Mouse (Mus musculus): ENCODE results near the gene Axin2. TPM values are rescaled to one million over a fixed set of nuclear protein-coding genes. Genes with fewer than 3 reads are reported as not detected.
"Not testable (repeated sequence)": the region's sequence is repeated elsewhere in the genome, so short reads cannot be mapped to it uniquely, and the experiment has no call there.

Axin2 gene
- 10 to 100 TPM; 30.6 to 31.6 TPM for total RNA-seq (2021)

GRCm38 (mm10) chr11:108920158-108920635 is at the start of gene Axin2:
Gene Axin2, plus strand, starts transcription at chr11:108920349.
- DNase-seq (ENCODE audit: extremely low spot score in 1 of 2, low spot score in 2 of 2): peak; percentile 85 to 96
- intact Hi-C loops (cut with DNase I): loop anchor here (5.0 kb wide), 2 partner anchors 143 to 473 kb away; no protein-coding TSS in a partner anchor

DNA sequence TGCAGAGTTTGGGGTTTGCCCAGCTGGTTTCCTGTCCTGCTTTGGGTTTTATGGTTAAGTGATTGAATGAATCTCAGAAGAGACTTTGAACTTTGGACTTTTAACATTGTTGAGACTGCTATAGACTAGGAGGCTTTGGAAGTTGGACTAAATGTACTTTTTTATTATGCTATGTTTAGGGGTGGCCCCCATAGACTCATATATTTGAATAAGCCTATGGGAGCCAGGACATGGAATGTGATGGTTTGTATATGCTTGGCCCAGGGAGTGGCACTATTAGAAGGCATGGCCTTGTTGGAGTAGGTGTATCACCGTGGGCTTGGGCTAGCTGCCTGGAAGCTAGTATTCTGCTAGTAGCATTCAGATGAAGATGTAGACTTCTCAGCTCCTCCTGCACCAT is 48.9 kb upstream of the Axin2 start:
- DNase-seq (ENCODE audit: extremely low spot score in 1 of 2, low spot score in 2 of 2); intact Hi-C loops (cut with DNase I): not testable (repeated sequence)

- no peak for DNase-seq (ENCODE audit: extremely low spot score in 1 of 2, low spot score in 2 of 2)
- intact Hi-C loops (cut with DNase I): no loop called here
These were observed 48.4 kb upstream of the Axin2 start for GRCm38 (mm10) chr11:108871748-108872147.

GRCm38 (mm10) chr11:108876633-108877205 is 43.4 kb upstream of the Axin2 start:
- intact Hi-C loops (cut with DNase I): no loop called here
- no peak for DNase-seq (ENCODE audit: extremely low spot score in 1 of 2, low spot score in 2 of 2)

GRCm38 (mm10) chr11:108877520-108877919 is 42.6 kb upstream of the Axin2 start:
- DNase-seq (ENCODE audit: extremely low spot score in 1 of 2, low spot score in 2 of 2): no peak
- intact Hi-C loops (cut with DNase I): no loop called here

- intact Hi-C loops (cut with DNase I): no loop called here
These were observed 39.6 kb upstream of the Axin2 start for GRCm38 (mm10) chr11:108880546-108880945.

GRCm38 (mm10) chr11:108881662-108882061 is 38.5 kb upstream of the Axin2 start:
- DNase-seq (ENCODE audit: extremely low spot score in 1 of 2, low spot score in 2 of 2): no peak
- intact Hi-C loops (cut with DNase I): no loop called here

More at GRCm38 (mm10) chr11:108880546-108880945, 39.6 kb upstream of the Axin2 start:
- DNase-seq (ENCODE audit: extremely low spot score in 1 of 2, low spot score in 2 of 2): no peak

DNA sequence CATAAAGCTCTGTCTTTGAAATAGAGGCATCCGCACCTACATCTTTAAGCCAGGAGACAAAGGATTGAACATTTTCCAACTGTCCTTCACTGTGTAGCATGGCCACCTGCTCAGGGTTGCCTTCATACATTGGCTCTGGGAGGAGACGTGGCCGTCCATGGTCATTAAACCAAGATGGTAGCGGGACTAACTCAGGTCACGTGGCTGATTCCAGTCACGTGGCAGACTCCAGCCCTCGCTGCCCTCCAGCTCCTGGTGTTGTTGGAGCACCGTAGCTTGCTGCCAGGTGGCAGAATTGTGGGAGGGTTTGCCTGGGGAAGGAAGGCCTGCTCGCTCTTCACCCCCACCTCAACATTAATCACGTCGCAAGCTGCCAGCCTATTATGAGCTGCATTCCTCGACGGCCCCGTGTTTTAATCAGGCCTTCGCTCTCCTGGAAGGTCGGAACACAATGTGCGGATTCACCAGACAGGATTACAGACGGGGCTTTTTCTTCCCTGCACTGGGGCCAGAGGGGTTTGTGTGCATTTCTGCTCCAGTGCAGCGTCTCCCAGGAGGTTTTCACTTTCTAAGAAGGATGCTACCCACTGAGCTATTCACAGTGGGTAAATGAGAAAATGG is 34.8 kb upstream of the Axin2 start:
- intact Hi-C loops (cut with DNase I): no loop called here
- no peak for DNase-seq (ENCODE audit: extremely low spot score in 1 of 2, low spot score in 2 of 2)

GRCm38 (mm10) chr11:108886060-108886459 is 34.1 kb upstream of the Axin2 start:
- intact Hi-C loops (cut with DNase I): no loop called here
- DNase-seq (ENCODE audit: extremely low spot score in 1 of 2, low spot score in 2 of 2): no peak

DNA sequence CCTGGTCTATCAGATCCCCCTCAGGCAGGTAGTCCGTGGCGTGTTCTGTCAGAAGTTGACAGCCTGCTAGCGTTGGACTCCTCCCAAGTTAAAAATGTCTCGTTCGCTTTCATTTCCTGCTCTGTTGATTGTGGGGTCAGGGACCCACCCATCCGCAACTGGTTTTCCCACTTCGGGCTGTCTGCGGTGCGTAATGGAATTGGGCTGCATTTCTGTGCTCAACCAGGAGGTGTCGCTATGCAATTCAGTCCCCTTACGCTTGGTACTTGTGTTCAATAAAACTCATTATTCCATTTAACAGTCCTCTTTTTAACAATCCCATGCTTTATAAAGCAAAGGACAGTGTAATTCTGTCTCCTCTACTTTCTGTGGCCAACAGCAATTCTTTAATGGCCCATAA is 31.0 kb upstream of the Axin2 start:
- intact Hi-C loops (cut with DNase I): no loop called here
- peak in 1 of 2 experiments; percentile 40 for DNase-seq (ENCODE audit: extremely low spot score in 1 of 2, low spot score in 2 of 2)

DNA sequence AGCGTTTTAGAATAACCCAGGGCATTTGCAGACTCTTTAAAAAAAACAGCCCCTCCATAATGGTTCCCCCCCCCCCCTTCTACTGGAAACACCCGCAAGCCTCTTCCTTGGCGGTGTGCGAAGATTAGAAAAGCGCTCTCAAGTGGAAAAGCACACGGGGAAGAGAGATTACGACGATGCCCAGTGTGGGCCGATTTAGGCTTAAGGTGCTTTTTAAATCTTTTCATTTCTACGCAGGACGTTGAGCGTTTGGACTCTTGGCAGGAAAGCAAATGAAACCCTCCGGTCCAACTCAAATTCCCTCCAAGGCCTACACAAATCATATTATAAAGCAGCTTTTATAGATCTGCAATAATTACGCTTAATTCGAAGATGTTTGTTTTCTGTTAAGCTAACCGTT is 29.6 kb upstream of the Axin2 start:
- intact Hi-C loops (cut with DNase I): no loop called here
- no peak for DNase-seq (ENCODE audit: extremely low spot score in 1 of 2, low spot score in 2 of 2)

DNA sequence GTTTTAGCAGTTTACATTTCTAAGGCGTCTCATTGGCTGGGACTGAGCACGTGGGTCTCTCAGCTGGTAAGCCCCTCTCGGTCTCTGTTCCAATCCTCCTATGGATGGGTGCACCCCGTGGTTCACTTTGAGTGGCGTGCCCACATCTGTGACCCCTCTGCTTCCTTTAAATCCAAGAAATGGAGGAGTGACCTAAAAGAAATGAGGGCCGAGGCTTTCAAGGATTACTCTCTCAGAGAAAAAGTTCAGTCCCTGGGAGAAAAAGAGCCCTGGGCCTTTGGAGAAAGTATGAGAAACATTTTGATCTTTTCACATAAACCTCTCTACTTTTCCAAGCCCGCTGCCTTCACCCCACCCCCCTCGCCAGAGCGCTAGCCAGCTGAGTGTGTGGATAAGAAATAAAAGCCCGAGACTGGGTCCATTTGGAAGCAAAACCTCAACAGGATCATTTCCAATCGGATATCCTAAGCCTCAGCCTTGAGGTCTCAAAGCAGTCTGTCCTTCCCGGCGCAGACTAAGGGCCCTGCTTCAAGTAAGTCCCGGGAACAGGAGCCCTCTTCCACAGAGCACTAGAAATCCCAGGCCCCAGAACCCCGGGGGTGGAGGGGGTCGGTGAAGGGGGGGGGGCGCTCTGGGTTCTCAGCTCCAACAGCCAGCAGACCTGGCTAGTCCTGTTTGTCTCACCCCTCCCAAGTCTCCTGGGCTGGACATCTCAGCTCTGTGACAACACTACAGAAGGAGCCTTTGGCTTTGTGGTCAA is 28.9 kb upstream of the Axin2 start:
- intact Hi-C loops (cut with DNase I): no loop called here
- DNase-seq (ENCODE audit: extremely low spot score in 1 of 2, low spot score in 2 of 2): peak in 1 of 2 experiments; percentile 57

- DNase-seq (ENCODE audit: extremely low spot score in 1 of 2, low spot score in 2 of 2): no peak
- intact Hi-C loops (cut with DNase I): no loop called here
These were observed 28.2 kb upstream of the Axin2 start for GRCm38 (mm10) chr11:108891871-108892380.

DNA sequence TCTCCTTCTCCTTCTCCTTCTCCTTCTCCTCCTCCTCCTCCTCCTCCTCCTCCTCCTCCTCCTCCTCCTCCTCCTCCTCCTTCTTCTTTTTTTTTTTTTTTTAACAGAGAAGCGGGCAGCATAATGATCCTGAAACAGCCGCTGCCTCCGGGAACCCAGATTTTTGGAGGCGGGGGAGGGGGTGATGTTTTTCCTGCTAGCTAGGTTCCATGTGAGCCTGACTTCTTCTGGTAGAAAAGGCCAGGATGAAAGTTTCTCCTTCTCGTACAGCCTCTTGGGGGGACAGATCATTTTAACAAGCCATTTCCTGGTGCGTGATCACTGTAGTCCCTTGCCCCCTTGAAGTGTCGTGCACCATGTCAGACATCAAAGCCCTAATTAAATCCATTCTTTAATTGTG is 27.7 kb upstream of the Axin2 start:
- no peak for DNase-seq (ENCODE audit: extremely low spot score in 1 of 2, low spot score in 2 of 2)
- intact Hi-C loops (cut with DNase I): no loop called here

GRCm38 (mm10) chr11:108893232-108893790 is 26.8 kb upstream of the Axin2 start:
- intact Hi-C loops (cut with DNase I): no loop called here
- no peak for DNase-seq (ENCODE audit: extremely low spot score in 1 of 2, low spot score in 2 of 2)

DNA sequence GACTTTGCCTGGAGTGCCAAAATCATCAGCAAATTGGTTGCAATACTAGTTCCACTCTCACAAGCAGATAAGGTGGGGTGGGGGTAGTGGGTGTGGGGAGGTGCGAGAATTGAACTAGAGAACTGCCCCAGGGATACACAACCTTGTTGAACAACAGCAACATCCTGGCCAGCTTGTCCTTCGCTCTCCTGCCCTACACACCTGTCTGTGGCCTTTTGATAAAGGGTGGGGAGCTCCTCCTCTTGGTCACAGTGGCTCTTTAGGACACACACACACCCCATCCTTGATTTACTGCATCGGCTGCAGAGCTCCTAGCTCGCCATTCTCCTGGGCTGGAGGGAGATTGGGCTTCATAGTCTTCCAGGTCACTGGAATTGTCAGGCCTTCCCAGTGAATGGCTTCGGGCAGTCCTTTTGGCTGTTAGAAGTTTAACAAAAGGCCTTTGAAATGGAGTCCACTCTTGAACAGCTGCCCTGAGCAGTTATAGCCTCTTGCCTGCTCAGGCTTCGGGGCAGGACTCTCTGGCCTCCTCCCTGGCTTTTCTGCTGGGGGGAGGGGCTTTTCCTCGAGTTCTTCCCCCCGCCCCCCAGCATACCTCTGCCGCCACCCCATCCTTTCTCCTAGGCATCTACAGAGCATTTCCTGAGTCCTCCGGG is 26.2 kb upstream of the Axin2 start:
- no peak for DNase-seq (ENCODE audit: extremely low spot score in 1 of 2, low spot score in 2 of 2)
- intact Hi-C loops (cut with DNase I): no loop called here

- DNase-seq (ENCODE audit: extremely low spot score in 1 of 2, low spot score in 2 of 2): no peak
- intact Hi-C loops (cut with DNase I): no loop called here
These were observed 23.1 kb upstream of the Axin2 start for GRCm38 (mm10) chr11:108897034-108897433.

- intact Hi-C loops (cut with DNase I): no loop called here
These were observed 22.1 kb upstream of the Axin2 start for GRCm38 (mm10) chr11:108898063-108898462.

GRCm38 (mm10) chr11:108898483-108898882 is 21.7 kb upstream of the Axin2 start:
- intact Hi-C loops (cut with DNase I): no loop called here
- no peak for DNase-seq (ENCODE audit: extremely low spot score in 1 of 2, low spot score in 2 of 2)

More at GRCm38 (mm10) chr11:108898063-108898462, 22.1 kb upstream of the Axin2 start:
- no peak for DNase-seq (ENCODE audit: extremely low spot score in 1 of 2, low spot score in 2 of 2)
